Mouse (Mus musculus) liver, adult 2 months (tissue): ENCODE results near the gene Hoxd11. TPM values are rescaled to one million over a fixed set of nuclear protein-coding genes. Genes with fewer than 3 reads are reported as not detected.

ENCODE experiments used
- DNase-seq: peaks from one replicate; pipeline ENCODE4 v3.0.0-alpha.2; 2011; ENCODE audit warnings: low read depth, low spot score; ENCODE audit errors: extremely low read depth
- H3K27ac ChIP-seq: fragments of 200-500 bp; replicated peaks from 2 replicates; pipeline ENCODE4 v1.5.1; 2012; ENCODE audit warnings: low read depth, mild to moderate bottlenecking, control low read depth, inconsistent platforms, low read length; ENCODE audit not compliant: insufficient read depth
- H3K27me3 ChIP-seq: fragments of 200-500 bp; 2 replicates; pipeline ENCODE4 v1.6.1; 2012; ENCODE audit warnings: mild to moderate bottlenecking, moderate library complexity, low read length, inconsistent platforms; ENCODE audit not compliant: control insufficient read depth, insufficient read depth
- H3K36me3 ChIP-seq: fragments of 200-500 bp; 2 replicates; pipeline ENCODE4 v1.6.1; 2012; ENCODE audit warnings: low read length, inconsistent platforms; ENCODE audit not compliant: control insufficient read depth, insufficient read depth
- H3K4me1 ChIP-seq: fragments of 200-500 bp; 2 replicates; pipeline ENCODE4 v1.6.1; 2011; ENCODE audit warnings: low read length; ENCODE audit not compliant: control insufficient read depth, insufficient read depth
- H3K4me3 ChIP-seq: fragments of 200-500 bp; 2 replicates; pipeline ENCODE4 v1.5.1; 2011; ENCODE audit warnings: low read depth, mild to moderate bottlenecking, control low read depth, low read length, moderate library complexity; ENCODE audit not compliant: insufficient read depth
- H3K79me2 ChIP-seq: fragments of 200-500 bp; 2 replicates; pipeline ENCODE4 v1.6.1; 2012; ENCODE audit warnings: inconsistent platforms, mild to moderate bottlenecking, low read length, moderate library complexity; ENCODE audit not compliant: control insufficient read depth, insufficient read depth
- H3K9ac ChIP-seq: fragments of 200-500 bp; 2 replicates; pipeline ENCODE4 v1.6.1; 2012; ENCODE audit warnings: low read depth, mild to moderate bottlenecking, control low read depth, inconsistent platforms, low read length
- CTCF ChIP-seq: fragments of 200-500 bp; IDR thresholded peaks from 2 replicates; pipeline ENCODE4 v1.5.1; 2011; ENCODE audit warnings: low read depth, low read length, control low read depth
- POLR2A ChIP-seq: fragments of 200-500 bp; IDR thresholded peaks from 2 replicates; pipeline ENCODE4 v1.6.1; 2011; ENCODE audit warnings: low read length, control low read depth; ENCODE audit not compliant: insufficient read depth; ENCODE audit errors: extremely low read depth
- WGBS: fragments of 180-500 bp; shearing (Covaris S2); methylation state at CpG from one replicate; pipeline ENCODE4 v1.1.7; 2018; 5-methylcytosine and 5-hydroxymethylcytosine counted together
- polyA plus RNA-seq: library from polyadenylated mRNA; depleted of rRNA; stranded (reverse); fragments of >200 nt; gene quantifications from 2 replicates; pipeline ENCODE4 v1.2.3, GENCODE M21; 2012
- total RNA-seq: library from RNA; depleted of rRNA; stranded (reverse); fragments of >200 nt; gene quantifications from 2 replicates; pipeline ENCODE4 v1.2.3, GENCODE M21; 2014

Hoxd11 gene
- total and polyA plus RNA-seq, 2 experiments = not detected

- peaks cover 33% of the 10 kb centered on the region for H3K27me3 ChIP-seq
- DNase-seq = no peak
- WGBS = 9% methylated on average over 30 of the region's 30 CpGs
- no peak overlapping the region for H3K9ac ChIP-seq
- TF ChIP-seq POLR2A (no peak), CTCF (no peak)
- no peaks in the 10 kb centered on the region for H3K36me3 ChIP-seq
- H3K4me3 ChIP-seq = no peak overlapping the region
- no peaks in the 10 kb centered on the region for H3K4me1 ChIP-seq
- no peak overlapping the region for H3K27ac ChIP-seq
- H3K79me2 ChIP-seq = no peaks in the 10 kb centered on the region
These were observed 18.7 kb upstream of the Hoxd11 start for GRCm38 (mm10) chr2:74660421-74661375.

GRCm38 (mm10) chr2:74661685-74662084 lies 17.7 kb upstream of the Hoxd11 start:
- H3K27me3 ChIP-seq = peaks cover 31% of the 10 kb centered on the region

GRCm38 (mm10) chr2:74663291-74663925 lies 15.9 kb upstream of the Hoxd11 start:
- Histone ChIP-seq H3K4me1 (no peaks in the 10 kb centered on the region), H3K4me3 (no peak overlapping the region), H3K79me2 (no peaks in the 10 kb centered on the region), H3K9ac (no peak overlapping the region), H3K36me3 (no peaks in the 10 kb centered on the region), H3K27ac (no peak overlapping the region), H3K27me3 (peaks cover 38% of the 10 kb centered on the region)
- WGBS = 6% methylated on average over 18 of the region's 18 CpGs
- no peak for DNase-seq
- TF ChIP-seq POLR2A (no peak), CTCF (peak; percentile 69)

More at GRCm38 (mm10) chr2:74661685-74662084, 17.7 kb upstream of the Hoxd11 start:
- H3K36me3 ChIP-seq = no peaks in the 10 kb centered on the region
- H3K4me3 ChIP-seq = no peak overlapping the region
- H3K79me2 ChIP-seq = no peaks in the 10 kb centered on the region
- no peaks in the 10 kb centered on the region for H3K4me1 ChIP-seq
- H3K9ac ChIP-seq = no peak overlapping the region
- H3K27ac ChIP-seq = no peak overlapping the region
- 6% methylated on average over 14 of the region's 14 CpGs for WGBS
- DNase-seq = no peak
- no peak for TF ChIP-seq CTCF
- no peak for TF ChIP-seq POLR2A

GRCm38 (mm10) chr2:74666411-74666810 lies 12.9 kb upstream of the Hoxd11 start:
- H3K27me3 ChIP-seq = peaks cover 37% of the 10 kb centered on the region
- no peak overlapping the region for H3K4me3 ChIP-seq
- H3K79me2 ChIP-seq = no peaks in the 10 kb centered on the region
- no peak for DNase-seq
- WGBS = 6% methylated on average over 7 of the region's 7 CpGs
- H3K36me3 ChIP-seq = no peaks in the 10 kb centered on the region
- no peak overlapping the region for H3K9ac ChIP-seq
- TF ChIP-seq CTCF = no peak
- no peak for TF ChIP-seq POLR2A
- H3K4me1 ChIP-seq = no peaks in the 10 kb centered on the region
- H3K27ac ChIP-seq = no peak overlapping the region

GRCm38 (mm10) chr2:74667191-74667841 lies 12.0 kb upstream of the Hoxd11 start:
- Histone ChIP-seq H3K4me3 (no peak overlapping the region), H3K36me3 (no peaks in the 10 kb centered on the region), H3K4me1 (no peaks in the 10 kb centered on the region; the same call in 1 of the 2 replicates), H3K27me3 (peaks cover 40% of the 10 kb centered on the region), H3K79me2 (no peaks in the 10 kb centered on the region), H3K9ac (no peak overlapping the region), H3K27ac (no peak overlapping the region)
- TF ChIP-seq POLR2A = no peak
- DNase-seq = no peak
- 7% methylated on average over 36 of the region's 36 CpGs for WGBS
